Mouse (Mus musculus) midbrain, embryonic 13.5 days (tissue): Measurements from ENCODE around the gene Schip1. TPM values are rescaled to one million over a fixed set of nuclear protein-coding genes. Genes with fewer than 3 reads are reported as not detected.

Source experiments
- ATAC-seq: fragments of 200-750 bp; cut with Nextera tagmentation; 2 replicates; pipeline ENCODE4 v1.8.0; 2017; ENCODE audit warnings: mild to moderate bottlenecking, moderate TSS enrichment, moderate library complexity
- H3K27ac ChIP-seq: fragments of 300-500 bp; sonication (generic); 2 replicates; pipeline ENCODE4 v1.5.1; 2015; ENCODE audit warnings: inconsistent platforms, mild to moderate bottlenecking, moderate library complexity
- H3K27me3 ChIP-seq: fragments of 300-500 bp; sonication (generic); 2 replicates; pipeline ENCODE4 v1.6.1; 2015; ENCODE audit warnings: mild to moderate bottlenecking, inconsistent platforms
- H3K36me3 ChIP-seq: fragments of 300-500 bp; sonication (generic); 2 replicates; pipeline ENCODE4 v1.6.1; 2015; ENCODE audit warnings: mild to moderate bottlenecking, inconsistent platforms
- H3K4me1 ChIP-seq: fragments of 300-500 bp; sonication (generic); replicated peaks from 2 replicates; pipeline ENCODE4 v1.6.1; 2015; ENCODE audit warnings: inconsistent platforms
- H3K4me2 ChIP-seq: fragments of 300-500 bp; sonication (generic); replicated peaks from 2 replicates; pipeline ENCODE4 v1.6.1; 2015; ENCODE audit warnings: moderate library complexity, mild to moderate bottlenecking, inconsistent platforms
- H3K4me3 ChIP-seq: fragments of 300-500 bp; sonication (generic); replicated peaks from 2 replicates; pipeline ENCODE4 v1.5.1; 2015; ENCODE audit warnings: mild to moderate bottlenecking, inconsistent platforms
- H3K9ac ChIP-seq: fragments of 300-500 bp; sonication (generic); replicated peaks from 2 replicates; pipeline ENCODE4 v1.6.1; 2015; ENCODE audit warnings: mild to moderate bottlenecking, inconsistent platforms
- H3K9me3 ChIP-seq: fragments of 300-500 bp; sonication (generic); 2 replicates; pipeline ENCODE4 v1.6.1; 2016; ENCODE audit warnings: mild to moderate bottlenecking, inconsistent platforms
- WGBS: fragments of 180-500 bp; shearing (Covaris S2); methylation state at CpG from one replicate; pipeline ENCODE4 v1.1.7; 2015; 5-methylcytosine and 5-hydroxymethylcytosine counted together
- polyA plus RNA-seq: library from polyadenylated mRNA; unstranded; fragments of >200 nt; fragmentation: Nextera tagmentation; extraction: Ambion mirVana; gene quantifications from 2 replicates; pipeline ENCODE4 v1.2.1, GENCODE M21; 2015

Schip1 gene
- polyA plus RNA-seq, 1 experiment from 2014 or later, result 127 TPM

DNA sequence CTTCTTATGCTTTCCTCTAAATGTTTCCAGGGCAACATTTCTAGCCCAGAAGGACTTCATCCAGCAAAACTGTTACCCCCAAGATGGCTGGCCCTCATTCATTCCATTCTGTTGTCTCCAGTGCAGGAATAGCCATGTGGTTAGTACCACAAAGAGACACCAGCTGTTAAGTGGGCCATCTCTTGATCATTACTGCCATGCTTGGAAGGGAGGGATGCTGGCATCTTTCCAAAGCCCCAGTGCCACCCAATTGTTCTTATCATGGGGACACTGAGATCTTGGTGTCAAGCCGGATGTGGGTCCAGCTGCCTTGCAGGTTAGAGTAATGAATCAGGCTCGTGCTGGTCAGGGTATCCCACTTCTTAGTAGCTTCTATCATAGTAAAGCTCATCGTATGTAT lies 557.4 kb downstream of the Schip1 start:
- Histone ChIP-seq H3K4me2 (no peak overlapping the region), H3K27me3 (no peaks in the 10 kb centered on the region), H3K9me3 (no peaks in the 10 kb centered on the region), H3K36me3 (peaks cover 76% of the 10 kb centered on the region), H3K4me1 (no peaks in the 10 kb centered on the region), H3K27ac (no peak overlapping the region), H3K9ac (no peak overlapping the region), H3K4me3 (no peak overlapping the region)
- WGBS, result 93% methylated on average over 3 of the region's 3 CpGs
- no peak for ATAC-seq

DNA sequence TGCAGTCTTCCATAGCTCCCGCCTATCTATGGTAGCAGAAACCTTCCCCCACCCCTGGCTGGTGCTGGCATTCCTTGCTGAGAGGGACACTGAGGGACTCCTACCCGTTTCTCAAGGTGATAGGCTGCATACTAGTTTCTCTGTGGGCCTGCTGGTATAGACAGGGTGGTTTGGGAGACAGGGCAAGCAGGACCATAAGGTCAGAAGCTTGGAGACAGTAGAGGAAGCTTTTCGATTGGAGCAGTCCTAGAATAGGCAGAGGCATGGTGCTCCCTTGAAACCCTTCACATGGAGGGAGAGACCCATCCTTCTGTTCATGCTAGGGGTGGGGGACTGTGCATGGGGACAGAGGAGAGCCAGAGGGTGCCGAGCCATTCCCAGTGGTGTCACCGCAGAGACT lies 558.4 kb downstream of the Schip1 start:
- Histone ChIP-seq H3K36me3 (peaks cover 73% of the 10 kb centered on the region), H3K9ac (no peak overlapping the region)
- 86% methylated on average over 5 of the region's 5 CpGs for WGBS

DNA sequence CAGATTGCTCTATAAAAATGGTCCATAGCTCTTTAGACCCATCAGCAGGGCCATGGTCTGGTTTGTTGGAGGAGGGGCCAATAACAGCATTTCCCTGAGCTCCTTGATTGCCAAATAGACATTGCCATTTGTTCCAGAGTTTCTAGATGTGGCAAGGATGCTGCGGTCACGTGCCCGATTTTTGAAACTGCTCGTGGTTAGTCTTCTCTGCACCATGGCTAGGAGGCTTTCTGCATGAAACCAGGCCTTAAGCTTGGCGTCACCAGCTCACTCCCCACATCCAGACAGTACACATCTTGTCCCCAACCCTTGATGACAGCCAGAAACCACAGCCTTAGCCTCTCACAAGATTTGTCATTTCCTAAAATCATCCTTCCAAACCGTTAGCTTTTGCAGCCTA lies 559.9 kb downstream of the Schip1 start:
- Histone ChIP-seq H3K9ac (no peak overlapping the region), H3K4me2 (no peak overlapping the region), H3K27me3 (no peaks in the 10 kb centered on the region), H3K36me3 (peaks cover 67% of the 10 kb centered on the region), H3K27ac (no peak overlapping the region), H3K4me3 (no peak overlapping the region), H3K4me1 (no peaks in the 10 kb centered on the region), H3K9me3 (no peaks in the 10 kb centered on the region)
- ATAC-seq, result no peak
- WGBS, result 91% methylated on average over 6 of the region's 6 CpGs

More for the DNA sequence above, 558.4 kb downstream of the Schip1 start:
- Histone ChIP-seq H3K4me1 (no peaks in the 10 kb centered on the region), H3K27me3 (no peaks in the 10 kb centered on the region), H3K27ac (no peak overlapping the region), H3K9me3 (no peaks in the 10 kb centered on the region), H3K4me2 (no peak overlapping the region), H3K4me3 (no peak overlapping the region)
- ATAC-seq, result no peak

DNA sequence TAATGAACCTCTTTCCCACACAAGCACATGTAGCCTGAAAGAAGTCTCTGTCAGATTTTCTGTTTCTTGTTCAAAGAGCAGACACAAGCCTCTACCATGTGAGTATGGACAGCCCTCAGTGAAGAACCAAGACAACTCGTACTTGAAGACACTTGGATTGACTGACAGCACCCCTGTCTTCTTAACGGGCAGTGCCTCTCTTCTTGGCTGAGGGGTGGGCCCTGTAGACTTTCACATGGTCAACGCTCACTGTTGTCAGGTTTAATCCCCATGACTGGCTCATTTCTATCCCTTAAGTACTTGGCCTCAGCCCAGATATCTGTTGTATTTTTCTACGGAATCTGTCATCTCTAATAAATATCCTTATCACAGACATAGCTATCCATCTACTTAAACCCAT lies 565.7 kb downstream of the Schip1 start:
- H3K9me3 ChIP-seq, result no peaks in the 10 kb centered on the region
- H3K9ac ChIP-seq, result no peak overlapping the region
- H3K4me2 ChIP-seq, result no peak overlapping the region
- no peaks in the 10 kb centered on the region for H3K27me3 ChIP-seq
- H3K4me3 ChIP-seq, result no peak overlapping the region
- no peak overlapping the region for H3K27ac ChIP-seq
- H3K4me1 ChIP-seq, result no peaks in the 10 kb centered on the region; the same call in 1 of the 2 replicates
- H3K36me3 ChIP-seq, result peaks cover 20% of the 10 kb centered on the region
- WGBS, result 52% methylated on average over 4 of the region's 4 CpGs
- 0 out of 2 replicates have a peak, but pooled peaks have one; percentile 30 for ATAC-seq

DNA sequence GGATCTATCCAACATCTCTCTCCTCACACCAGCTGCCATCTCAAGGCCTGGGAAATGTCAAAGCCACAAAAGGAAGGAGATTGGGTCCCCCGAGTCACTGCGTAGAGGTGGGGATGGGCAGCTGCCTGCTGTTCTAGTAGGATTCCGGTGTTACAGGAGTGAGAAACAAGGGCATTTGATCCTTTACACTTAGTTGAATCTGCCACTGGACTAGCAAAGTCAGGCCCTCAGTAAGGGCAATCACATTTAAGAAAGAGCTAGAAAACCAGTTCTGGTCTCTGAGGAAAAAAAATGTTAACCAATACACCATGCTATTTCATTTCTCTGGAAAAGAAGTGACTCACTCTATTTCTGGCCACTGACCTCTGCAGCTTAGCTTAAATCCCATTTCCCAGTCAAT lies 566.2 kb downstream of the Schip1 start:
- Histone ChIP-seq H3K4me3 (no peak overlapping the region), H3K4me1 (no peaks in the 10 kb centered on the region; the same call in 1 of the 2 replicates), H3K4me2 (no peak overlapping the region), H3K27me3 (no peaks in the 10 kb centered on the region), H3K9ac (no peak overlapping the region), H3K9me3 (no peaks in the 10 kb centered on the region), H3K27ac (no peak overlapping the region), H3K36me3 (peaks cover 14% of the 10 kb centered on the region)
- 61% methylated on average over 3 of the region's 3 CpGs for WGBS
- ATAC-seq, result no peak

DNA sequence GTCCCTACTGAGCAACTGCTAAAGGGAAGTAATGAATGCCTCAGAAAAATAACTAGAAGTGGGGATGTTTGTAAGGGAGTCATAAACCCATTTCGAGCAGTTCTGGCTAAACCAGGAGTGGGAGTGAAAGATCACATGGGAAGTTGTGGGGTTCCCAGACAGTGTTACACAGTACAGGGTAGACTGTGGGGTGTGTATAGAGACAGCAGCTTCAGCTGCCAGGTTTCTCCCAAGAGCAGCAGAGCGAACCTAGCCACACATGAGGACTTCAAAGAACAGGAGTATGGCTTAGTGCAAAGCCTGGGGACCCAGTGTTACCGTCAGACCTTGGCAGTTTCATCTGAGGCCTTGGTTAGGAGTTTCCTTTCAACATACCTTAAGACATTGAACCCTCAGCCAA lies 568.1 kb downstream of the Schip1 start:
- ATAC-seq, result no peak
- H3K36me3 ChIP-seq, result no peaks in the 10 kb centered on the region
- no peak overlapping the region for H3K9ac ChIP-seq
- H3K27me3 ChIP-seq, result no peaks in the 10 kb centered on the region
- no peak overlapping the region for H3K27ac ChIP-seq
- no peaks in the 10 kb centered on the region; the same call in 1 of the 2 replicates for H3K4me1 ChIP-seq
- WGBS, result 90% methylated on average over 3 of the region's 3 CpGs
- no peak overlapping the region for H3K4me2 ChIP-seq
- H3K9me3 ChIP-seq, result no peaks in the 10 kb centered on the region
- no peak overlapping the region for H3K4me3 ChIP-seq

DNA sequence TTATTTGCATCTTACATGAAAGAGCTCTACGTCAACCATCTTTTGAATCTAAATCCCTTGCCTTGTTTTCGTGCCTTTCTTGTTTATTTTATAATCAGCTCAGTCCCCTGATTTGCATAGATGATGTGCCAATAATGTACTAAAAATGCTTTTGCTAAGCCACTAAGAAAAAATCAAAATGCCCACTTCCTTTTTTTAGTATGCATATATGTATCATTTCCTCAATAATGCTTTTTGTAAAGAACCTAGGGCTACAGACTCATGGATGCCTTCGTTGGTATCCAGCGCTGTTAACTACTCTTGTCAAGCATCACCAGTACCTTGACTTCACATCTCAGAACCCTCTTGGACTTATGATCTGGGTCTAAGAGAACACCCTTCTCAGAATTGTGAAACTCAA lies 569.0 kb downstream of the Schip1 start:
- no peak overlapping the region for H3K9ac ChIP-seq
- 92% methylated on average over 4 of the region's 4 CpGs for WGBS
- H3K27me3 ChIP-seq, result no peaks in the 10 kb centered on the region
- no peaks in the 10 kb centered on the region for H3K9me3 ChIP-seq
- ATAC-seq, result no peak
- no peak overlapping the region for H3K4me3 ChIP-seq
- H3K36me3 ChIP-seq, result no peaks in the 10 kb centered on the region
- H3K4me2 ChIP-seq, result no peak overlapping the region
- peaks cover 2% of the 10 kb centered on the region; the same call in 1 of the 2 replicates for H3K4me1 ChIP-seq
- no peak overlapping the region for H3K27ac ChIP-seq

GRCm38 (mm10) chr3:68637960-68638359 lies 573.4 kb downstream of the Schip1 start:
- H3K9ac ChIP-seq, result no peak overlapping the region
- no peaks in the 10 kb centered on the region for H3K36me3 ChIP-seq
- no peaks in the 10 kb centered on the region for H3K27me3 ChIP-seq
- H3K4me2 ChIP-seq, result no peak overlapping the region
- 0 out of 2 replicates have a peak, but pooled peaks cover 2% of the 10 kb centered on the region for H3K4me1 ChIP-seq
- no peak overlapping the region for H3K4me3 ChIP-seq
- no peaks in the 10 kb centered on the region for H3K9me3 ChIP-seq
- no peak overlapping the region for H3K27ac ChIP-seq
- ATAC-seq, result no peak
- 12% methylated on average over 7 of the region's 7 CpGs for WGBS

DNA sequence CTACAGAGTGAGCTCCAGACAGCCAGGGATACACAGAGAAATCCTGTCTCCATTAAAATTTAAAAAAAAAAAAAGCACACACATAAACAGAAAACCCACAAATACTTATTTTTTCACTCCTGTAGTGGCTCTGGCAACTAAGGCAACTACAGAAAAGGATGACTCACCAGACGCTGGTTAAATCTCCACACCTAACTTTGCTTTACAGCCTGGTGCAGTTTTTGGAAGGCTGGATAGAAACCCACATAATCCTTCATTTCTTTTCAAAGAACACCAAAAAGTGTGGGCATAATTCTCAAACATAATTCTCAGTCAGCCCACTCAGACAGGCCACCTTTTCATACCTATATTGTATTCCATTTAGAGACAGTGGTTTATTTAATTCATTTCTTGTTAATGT lies 574.1 kb downstream of the Schip1 start:
- ATAC-seq, result no peak
- Histone ChIP-seq H3K9me3 (no peaks in the 10 kb centered on the region), H3K27ac (no peak overlapping the region), H3K4me2 (no peak overlapping the region), H3K9ac (no peak overlapping the region), H3K27me3 (no peaks in the 10 kb centered on the region), H3K4me3 (no peak overlapping the region), H3K4me1 (0 out of 2 replicates have a peak, but pooled peaks cover 2% of the 10 kb centered on the region), H3K36me3 (no peaks in the 10 kb centered on the region)
- 92% methylated on average over 1 of the region's 1 CpGs for WGBS

GRCm38 (mm10) chr3:68642935-68643334 lies 578.3 kb downstream of the Schip1 start:
- WGBS, result 88% methylated on average over 7 of the region's 7 CpGs
- no peak for ATAC-seq
- Histone ChIP-seq H3K27ac (no peak overlapping the region), H3K9me3 (no peaks in the 10 kb centered on the region), H3K9ac (no peak overlapping the region), H3K36me3 (no peaks in the 10 kb centered on the region), H3K4me3 (no peak overlapping the region), H3K4me1 (0 out of 2 replicates have a peak, but pooled peaks cover under 1% of the 10 kb centered on the region), H3K4me2 (no peak overlapping the region), H3K27me3 (no peaks in the 10 kb centered on the region)

DNA sequence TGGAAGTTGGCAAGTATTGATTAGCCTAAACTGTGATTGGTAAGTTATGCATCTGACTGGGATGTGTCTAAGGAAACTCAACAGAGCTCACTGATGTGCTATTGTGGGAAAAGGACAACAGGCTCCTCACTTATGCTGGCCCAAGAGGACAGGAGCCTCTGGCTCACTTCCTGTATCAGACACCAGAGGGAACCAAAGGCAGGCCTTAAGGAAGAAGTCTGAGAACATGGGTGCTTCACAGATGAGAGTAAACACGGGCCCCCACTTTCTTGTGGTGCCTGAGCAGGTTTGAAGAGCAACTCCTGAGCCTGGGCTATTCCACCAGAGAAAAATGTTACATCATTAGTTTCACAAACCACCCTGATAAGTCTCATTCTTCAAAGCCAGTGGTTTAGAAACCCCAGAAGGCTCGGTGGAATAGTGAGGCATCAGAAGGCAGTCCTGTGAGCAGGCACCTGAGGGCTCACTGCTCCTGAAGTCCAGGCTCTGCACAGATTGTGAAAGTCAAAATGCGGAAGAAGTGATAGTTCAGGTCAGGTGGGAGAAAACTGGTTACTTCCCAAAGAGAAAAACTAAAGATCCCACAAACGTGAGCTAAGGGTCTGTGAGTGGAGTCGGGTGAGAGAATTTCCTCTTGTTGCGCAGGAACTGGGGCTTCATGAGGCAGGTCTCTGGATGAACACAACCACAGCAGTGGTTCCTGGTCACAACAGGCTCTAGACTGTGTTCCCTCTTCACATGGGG lies 582.0 kb downstream of the Schip1 start:
- ATAC-seq, result no peak
- 84% methylated on average over 6 of the region's 6 CpGs for WGBS
- Histone ChIP-seq H3K27ac (no peak overlapping the region), H3K4me2 (no peak overlapping the region), H3K9ac (no peak overlapping the region), H3K9me3 (no peaks in the 10 kb centered on the region), H3K4me1 (no peaks in the 10 kb centered on the region), H3K36me3 (no peaks in the 10 kb centered on the region), H3K27me3 (no peaks in the 10 kb centered on the region), H3K4me3 (no peak overlapping the region)

DNA sequence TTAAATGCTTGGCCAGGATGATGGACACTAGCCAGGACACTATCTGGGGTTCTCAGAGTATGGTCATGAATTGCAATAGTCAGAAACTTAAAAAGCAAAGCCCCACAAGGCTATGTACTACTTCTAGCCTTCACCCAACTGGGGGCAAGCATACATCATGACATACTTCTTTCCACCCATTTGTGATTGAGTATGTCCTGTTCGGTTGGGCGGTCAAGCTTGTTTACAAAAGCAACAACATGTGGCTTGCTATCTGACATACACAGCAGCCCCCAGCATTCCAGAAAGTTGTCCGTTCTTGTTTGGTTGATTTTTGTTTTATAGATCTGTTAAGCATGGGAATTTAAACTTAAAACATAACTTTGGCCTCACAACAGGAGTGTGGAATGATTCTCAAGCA lies 582.7 kb downstream of the Schip1 start:
- H3K4me1 ChIP-seq, result no peaks in the 10 kb centered on the region
- H3K36me3 ChIP-seq, result no peaks in the 10 kb centered on the region
- no peak overlapping the region for H3K27ac ChIP-seq
- no peak overlapping the region for H3K4me3 ChIP-seq
- no peaks in the 10 kb centered on the region for H3K27me3 ChIP-seq
- no peaks in the 10 kb centered on the region for H3K9me3 ChIP-seq
- H3K9ac ChIP-seq, result no peak overlapping the region
- 96% methylated on average over 3 of the region's 3 CpGs for WGBS
- no peak for ATAC-seq
- no peak overlapping the region for H3K4me2 ChIP-seq

- H3K9ac ChIP-seq, result no peak overlapping the region
- no peak overlapping the region for H3K4me3 ChIP-seq
- WGBS, result 94% methylated on average over 3 of the region's 3 CpGs
- no peak for ATAC-seq
- no peak overlapping the region for H3K27ac ChIP-seq
- H3K36me3 ChIP-seq, result no peaks in the 10 kb centered on the region
- no peaks in the 10 kb centered on the region for H3K4me1 ChIP-seq
- H3K4me2 ChIP-seq, result no peak overlapping the region
- no peaks in the 10 kb centered on the region for H3K27me3 ChIP-seq
- no peaks in the 10 kb centered on the region for H3K9me3 ChIP-seq
Measured at GRCm38 (mm10) chr3:68650251-68650650, 585.6 kb downstream of the Schip1 start.
